Mouse (Mus musculus) fibroblast of lung, adult 2 months (primary cell): Measurements from ENCODE around the gene Olfr902.
"Not testable (repeated sequence)": the region's sequence is repeated elsewhere in the genome, so short reads cannot be mapped to it uniquely, and the experiment has no call there.

ENCODE experiments used
- DNase-seq: peaks from one replicate; pipeline ENCODE4 v3.0.0-alpha.2; 2011; ENCODE audit warnings: low read depth

Olfr902 gene

GRCm38 (mm10) chr9:38447352-38447751 lies at the start of gene Olfr902:
Olfr902 (plus strand) TSS chr9:38447652.
- DNase-seq: no peak

- no peak for DNase-seq
These were observed 46.1 kb upstream of the Olfr902 start, which contains the start of gene Olfr147 for GRCm38 (mm10) chr9:38401398-38401797. Olfr147 (plus strand) TSS chr9:38401698.

- not testable (repeated sequence) for DNase-seq
These were observed 40.0 kb upstream of the Olfr902 start for GRCm38 (mm10) chr9:38407502-38407901.

- DNase-seq: not testable (repeated sequence)
These were observed 34.0 kb upstream of the Olfr902 start for GRCm38 (mm10) chr9:38413502-38413901.

- DNase-seq: no peak
These were observed 23.7 kb upstream of the Olfr902 start for GRCm38 (mm10) chr9:38423801-38424200.

GRCm38 (mm10) chr9:38427026-38427425 lies 20.4 kb upstream of the Olfr902 start:
- no peak for DNase-seq

- DNase-seq: no peak
These were observed 18.3 kb upstream of the Olfr902 start, which contains the start of gene Olfr901 for GRCm38 (mm10) chr9:38429155-38429554. Olfr901 (plus strand) TSS chr9:38429455.

GRCm38 (mm10) chr9:38462844-38463243 lies 15.4 kb downstream of the Olfr902 start, which contains the start of gene Olfr904:
Olfr904 (plus strand) TSS chr9:38463144.
- DNase-seq: no peak

- no peak for DNase-seq
These were observed 23.4 kb downstream of the Olfr902 start, which contains the start of gene Olfr905 for GRCm38 (mm10) chr9:38470807-38471206. Olfr905 (plus strand) TSS chr9:38471107.

GRCm38 (mm10) chr9:38486785-38487184 lies 39.3 kb downstream of the Olfr902 start, which contains the start of gene Olfr906:
Olfr906 (plus strand) TSS chr9:38487085.
- no peak for DNase-seq

- DNase-seq: no peak
These were observed 48.0 kb downstream of the Olfr902 start, which contains the start of gene Olfr907 for GRCm38 (mm10) chr9:38495501-38495900. Olfr907 (plus strand) TSS chr9:38495801.
